Mouse (Mus musculus): ENCODE measurements at regions not wholly inside any gene's neighbourhood (a gene's known extent, or its start where the extent isn't known, plus 50 kb on each side); places are given as distances from the start of the nearest gene placed in this dataset.
A peak's percentile ranks its signal among the peaks of the same experiment; 100 is the strongest.

DNA sequence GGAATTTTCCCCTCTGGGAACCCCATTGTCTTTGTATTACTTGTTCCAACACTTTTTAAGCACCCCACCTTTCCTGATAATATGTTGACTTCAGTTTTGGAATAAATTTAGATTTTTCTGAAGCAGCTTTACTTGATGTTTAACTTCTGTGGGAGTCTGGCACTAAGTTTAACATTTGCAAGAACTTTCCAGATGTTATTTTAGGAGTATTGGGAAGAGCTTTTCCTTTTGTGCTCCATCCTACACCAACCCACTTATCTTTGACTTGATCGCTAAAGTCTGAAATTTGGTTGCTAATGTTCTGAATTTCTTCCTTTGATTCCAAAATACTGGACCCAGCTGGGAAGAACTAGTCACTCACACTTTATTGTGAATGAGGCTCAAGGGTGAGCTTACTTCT lies 90.4 kb upstream of the Slc39a10 start:
- ChIA-PET CTCF (no interaction called here), POLR2A (no interaction called here)
- H3K27me3 ChIP-seq, result peaks cover 16% of the 10 kb centered on the region
- in situ Hi-C loops (cut with MboI; ENCODE audit: low pct_unique_long_range_greater_than_20kb), result no loop called here
- no peak for TF ChIP-seq CTCF (IDR thresholded peaks at IDR 0.05)
- ATAC-seq (no peak), DNase-seq (ENCODE audit: low read depth, low spot score) (no peak)

DNA sequence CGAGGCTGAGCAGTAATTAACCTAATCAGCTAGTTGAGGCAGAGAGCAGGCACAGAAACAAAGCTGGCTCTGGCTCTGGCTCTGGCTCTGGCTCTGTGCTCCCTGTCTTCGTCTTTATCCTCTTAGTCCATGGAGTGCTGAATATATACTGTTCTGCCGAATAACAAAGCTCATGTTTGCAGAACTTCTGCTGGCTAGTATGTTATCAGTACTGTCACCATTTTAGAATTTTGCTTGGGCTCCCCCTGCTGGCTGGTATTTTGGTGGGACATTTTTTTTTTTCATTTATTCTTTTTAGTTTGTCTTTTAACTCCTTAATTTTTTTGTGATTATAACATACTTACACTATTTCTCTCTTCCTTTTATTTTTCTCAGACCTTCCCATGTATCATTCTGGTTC lies 77.8 kb upstream of the Slc39a10 start:
- ChIA-PET CTCF (interaction anchor here (0.7 to 1.9 kb wide), 12 partner anchors 9 to 175 kb away, joined by 3 to 20 read pairs (median 4); no protein-coding TSS in a partner anchor), POLR2A (no interaction called here)
- H3K27me3 ChIP-seq, result peaks cover 8% of the 10 kb centered on the region
- DNase-seq (ENCODE audit: low read depth, low spot score) (peak; percentile 4), ATAC-seq (peak; percentile 54)
- peak; percentile 62 for TF ChIP-seq CTCF (IDR thresholded peaks at IDR 0.05)
- in situ Hi-C loops (cut with MboI; ENCODE audit: low pct_unique_long_range_greater_than_20kb), result no loop called here

DNA sequence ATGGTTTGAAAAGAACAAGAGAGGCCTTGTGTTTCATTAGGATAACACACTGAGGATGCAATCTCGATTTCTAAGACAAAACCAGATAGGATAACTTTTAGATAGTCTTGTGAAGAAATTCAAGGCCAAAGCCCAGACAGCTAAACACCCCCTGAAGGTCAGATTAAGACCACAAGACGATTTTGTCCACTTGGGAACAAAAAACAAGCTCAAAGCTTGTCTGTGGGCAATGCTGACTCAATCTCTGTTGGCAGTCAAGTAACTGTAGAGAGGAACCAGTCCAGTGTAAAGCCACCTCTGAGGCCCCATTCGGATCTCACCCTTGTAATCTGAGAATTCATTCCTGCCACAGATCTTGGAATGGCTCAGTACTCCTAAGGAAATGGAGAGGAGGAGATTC lies 75.7 kb upstream of the Slc39a10 start:
- CTCF ChIA-PET, result interaction anchor here (0.9 to 2.6 kb wide), 3 partner anchors 54 to 118 kb away, joined by 3 to 11 read pairs (median 4); no protein-coding TSS in a partner anchor
- TF ChIP-seq CTCF (IDR thresholded peaks at IDR 0.05), result no peak
- in situ Hi-C loops (cut with MboI; ENCODE audit: low pct_unique_long_range_greater_than_20kb), result loop anchor here (5.0 kb wide), 1 partner anchor 121 kb away; no protein-coding TSS in a partner anchor
- H3K27me3 ChIP-seq, result peaks cover 13% of the 10 kb centered on the region
- POLR2A ChIA-PET, result no interaction called here
- DNase-seq (ENCODE audit: low read depth, low spot score) (no peak), ATAC-seq (no peak)

DNA sequence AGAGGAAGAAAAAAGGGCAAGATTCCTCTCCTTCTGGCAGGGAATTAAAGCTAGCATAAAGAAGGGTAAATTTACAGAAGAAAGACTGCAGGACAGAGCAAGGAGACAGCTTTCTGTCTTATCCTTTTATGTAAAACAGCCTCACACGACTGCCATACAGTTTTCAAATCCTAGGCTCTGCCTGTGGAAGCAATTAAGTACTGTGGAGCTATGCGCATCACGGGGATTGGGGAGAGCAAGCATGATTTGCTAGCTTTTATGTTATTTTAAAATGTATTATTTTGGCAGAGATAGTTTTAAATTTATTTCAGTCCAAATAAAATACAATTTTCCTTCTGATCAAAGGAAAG lies 74.2 kb upstream of the Slc39a10 start:
- no peak for DNase-seq (ENCODE audit: low read depth, low spot score)
- ChIA-PET POLR2A (no interaction called here), CTCF (interaction anchor here (1.2 to 2.6 kb wide), 3 partner anchors 9 to 116 kb away, joined by 3 to 11 read pairs (median 4); no protein-coding TSS in a partner anchor)
- no peak for TF ChIP-seq CTCF (IDR thresholded peaks at IDR 0.05)
- ATAC-seq, result no peak
- in situ Hi-C loops (cut with MboI; ENCODE audit: low pct_unique_long_range_greater_than_20kb), result loop anchor here (5.0 kb wide), 1 partner anchor 120 kb away; no protein-coding TSS in a partner anchor
- H3K27me3 ChIP-seq, result peaks cover 15% of the 10 kb centered on the region

DNA sequence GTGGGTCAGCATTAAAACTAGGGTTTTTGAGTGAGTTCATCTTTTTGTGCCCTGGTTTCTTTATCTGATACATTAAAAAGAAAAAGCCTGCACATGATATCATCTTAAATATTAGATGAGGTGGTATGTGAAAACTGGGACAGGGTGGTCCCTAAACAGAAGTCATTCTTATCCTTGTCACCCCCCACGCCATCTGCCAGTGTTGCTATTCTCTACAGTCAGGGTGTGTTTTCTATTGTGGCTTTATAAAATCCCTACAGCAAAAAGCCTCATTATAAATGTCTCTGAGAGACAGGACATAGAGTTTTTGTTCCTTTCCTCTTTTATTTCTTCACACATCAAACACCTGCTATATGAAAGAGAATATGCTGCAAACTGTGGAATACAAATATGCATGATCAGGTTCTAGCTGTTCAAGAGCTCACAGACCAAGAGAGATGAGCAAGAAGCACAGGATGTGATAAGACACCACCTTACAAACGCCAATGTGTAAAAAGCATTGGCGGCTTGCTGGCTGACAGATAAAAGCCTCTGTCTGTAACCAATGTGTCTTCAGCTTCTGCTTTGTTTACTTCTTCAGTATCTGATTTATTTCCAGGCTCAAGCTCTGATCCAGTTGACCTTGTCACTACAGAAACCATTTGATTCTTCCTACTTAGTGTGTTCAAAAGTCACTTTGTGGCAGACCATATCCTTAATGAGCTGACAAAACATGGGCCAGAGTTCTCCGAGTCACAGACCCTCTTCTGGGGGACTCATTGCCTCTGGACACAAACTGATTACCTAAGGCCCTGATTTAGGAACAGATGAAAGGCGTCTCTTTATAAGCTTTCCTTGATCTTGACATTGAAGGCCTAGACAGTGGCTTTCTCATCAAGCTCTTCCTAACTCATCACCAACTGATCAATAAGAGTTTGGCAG lies 73.6 kb upstream of the Slc39a10 start:
- H3K27me3 ChIP-seq, result peaks cover 18% of the 10 kb centered on the region
- no peak for TF ChIP-seq CTCF (IDR thresholded peaks at IDR 0.05)
- ChIA-PET POLR2A (no interaction called here), CTCF (interaction anchor here (1.2 to 2.6 kb wide), 3 partner anchors 8 to 116 kb away, joined by 3 to 11 read pairs (median 4); no protein-coding TSS in a partner anchor)
- DNase-seq (ENCODE audit: low read depth, low spot score) (no peak), ATAC-seq (no peak)
- in situ Hi-C loops (cut with MboI; ENCODE audit: low pct_unique_long_range_greater_than_20kb), result loop anchor here (5.0 kb wide), 1 partner anchor 119 kb away; no protein-coding TSS in a partner anchor

DNA sequence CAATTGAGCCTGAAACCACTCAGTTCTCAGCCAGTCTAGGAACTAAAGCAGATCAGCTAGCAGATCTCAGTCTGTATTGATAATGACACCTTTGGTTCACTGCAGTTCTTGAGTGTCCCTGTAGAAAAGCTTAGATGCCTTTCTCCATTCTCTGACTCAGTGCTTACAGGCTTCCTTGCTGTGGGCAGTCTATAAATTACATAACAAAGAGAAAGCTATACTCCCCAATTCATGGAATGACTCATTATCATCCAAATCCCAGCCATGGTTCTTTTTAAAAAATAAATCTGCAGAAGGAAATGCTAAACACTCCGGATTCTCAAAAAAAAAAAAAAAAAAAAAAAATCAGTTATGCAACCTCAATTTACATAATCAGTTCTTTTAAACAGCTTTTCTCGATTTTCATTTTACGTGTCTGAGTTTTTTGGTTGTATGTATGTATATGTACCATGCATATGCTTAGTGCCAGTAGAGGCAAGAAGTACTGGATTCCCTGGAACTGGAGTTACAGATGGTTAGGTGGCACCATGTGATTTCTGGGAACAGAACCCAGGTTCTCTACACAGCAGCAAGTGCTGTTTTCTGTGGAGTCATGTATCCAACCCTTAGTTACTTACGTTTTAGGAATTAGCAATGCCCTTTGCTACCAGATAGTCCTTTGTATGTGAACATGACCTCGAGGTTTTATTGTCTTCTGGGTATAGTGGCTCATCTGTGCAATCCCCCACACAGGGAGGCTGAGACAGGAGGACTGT lies 71.5 kb upstream of the Slc39a10 start:
- in situ Hi-C loops (cut with MboI; ENCODE audit: low pct_unique_long_range_greater_than_20kb), result no loop called here
- ATAC-seq (no peak), DNase-seq (ENCODE audit: low read depth, low spot score) (no peak)
- CTCF ChIA-PET, result interaction anchor here (1.4 kb wide), 1 partner anchor 114 kb away, joined by 4 read pairs; no protein-coding TSS in a partner anchor
- peaks cover 24% of the 10 kb centered on the region for H3K27me3 ChIP-seq
- POLR2A ChIA-PET, result no interaction called here
- TF ChIP-seq CTCF (IDR thresholded peaks at IDR 0.05), result no peak

Data from Patski (cell line).